Mouse (Mus musculus) lung, adult 18-20 months (tissue): ENCODE results near the gene Slc16a5.
"Not testable (repeated sequence)": the region's sequence is repeated elsewhere in the genome, so short reads cannot be mapped to it uniquely, and the experiment has no call there.

ENCODE experiments used
- DNase-seq, 2 experiments: peaks; one replicate each; pipeline ENCODE4 v3.0.0; 2022; ENCODE audit warnings: mixed read lengths in 2 of 2

Slc16a5 gene

DNA sequence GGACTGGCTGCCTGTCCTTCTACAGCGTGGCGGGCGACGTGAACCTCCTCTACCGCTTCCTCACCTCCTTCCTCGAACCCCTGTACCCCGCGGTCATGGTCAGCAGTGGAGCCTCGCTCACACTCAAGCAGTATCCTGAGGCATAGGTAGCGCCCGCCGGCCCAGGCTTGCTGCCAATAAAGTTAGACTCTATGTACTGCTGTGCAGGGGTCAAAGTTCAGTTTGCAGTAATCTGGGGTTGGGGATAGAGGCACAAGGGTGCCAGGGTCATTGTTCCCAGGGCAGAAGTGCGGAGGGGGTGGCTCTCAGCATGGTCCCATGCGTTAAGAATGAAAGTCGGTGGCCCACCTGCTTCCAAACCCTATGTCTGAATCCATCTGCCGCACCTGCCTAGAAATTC lies 14.2 kb upstream of the Slc16a5 start:
- DNase-seq = no peak

DNA sequence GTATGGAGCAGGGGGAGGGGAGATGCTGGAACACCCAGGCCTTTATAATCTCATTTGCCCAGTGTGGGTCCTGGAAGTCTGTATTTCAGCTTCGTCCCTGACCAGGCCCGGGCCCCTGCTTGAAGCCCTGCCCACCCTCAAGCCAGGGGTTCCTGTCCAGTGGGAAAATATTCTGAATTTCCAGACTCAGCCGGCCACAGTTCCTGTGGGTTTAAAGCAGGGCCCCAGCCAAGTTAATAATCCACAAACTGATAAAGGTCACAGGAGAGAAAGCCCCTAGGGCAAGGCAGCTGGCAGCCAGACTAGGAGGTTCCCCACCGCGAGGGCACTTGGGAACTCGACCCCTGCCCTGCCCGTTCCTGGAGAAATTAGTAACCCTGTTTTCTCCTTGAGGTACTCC lies 13.3 kb upstream of the Slc16a5 start:
- no peak for DNase-seq

DNA sequence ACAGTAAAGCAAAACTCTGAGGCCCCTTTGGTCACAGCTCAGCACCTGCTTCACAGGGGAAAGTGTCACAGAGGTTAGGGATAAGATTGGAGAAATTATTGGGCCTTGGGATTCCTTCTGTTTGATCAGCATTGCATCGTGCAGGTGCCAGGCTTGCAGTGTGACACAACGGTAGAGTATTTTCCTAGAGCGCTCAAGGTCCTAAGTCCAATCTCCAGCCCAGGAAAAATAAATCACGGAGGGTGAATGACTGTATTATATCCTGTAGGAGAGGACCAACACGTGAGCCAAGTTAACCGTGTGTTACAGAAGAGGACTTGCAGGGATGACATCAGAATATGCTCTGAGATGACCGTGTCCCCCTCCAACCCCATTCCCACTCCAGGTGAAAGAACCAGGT lies 12.1 kb upstream of the Slc16a5 start:
- no peak for DNase-seq

DNA sequence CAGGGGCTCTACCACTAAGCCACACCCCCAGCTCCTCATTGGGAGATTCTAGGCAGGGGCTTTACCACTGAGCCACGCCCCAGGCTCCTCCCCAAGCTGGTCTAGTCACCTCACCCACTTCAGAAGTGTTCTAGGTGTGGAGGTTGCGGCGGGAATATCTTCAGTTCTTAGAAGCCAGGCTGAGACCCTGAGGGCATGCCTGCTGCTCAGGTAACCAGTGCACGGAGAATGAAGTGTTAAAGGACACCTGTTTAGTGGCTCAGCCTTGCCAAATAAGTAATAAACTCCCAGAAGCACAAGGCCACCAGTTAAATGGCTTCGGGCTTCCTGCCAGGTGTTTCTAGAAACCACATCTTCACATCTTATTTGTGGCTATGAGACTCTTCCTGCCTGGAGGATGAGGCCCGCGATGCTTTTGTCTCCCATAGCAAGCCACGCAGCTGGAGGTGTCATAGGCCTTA lies 10.5 kb upstream of the Slc16a5 start:
- no peak for DNase-seq

DNA sequence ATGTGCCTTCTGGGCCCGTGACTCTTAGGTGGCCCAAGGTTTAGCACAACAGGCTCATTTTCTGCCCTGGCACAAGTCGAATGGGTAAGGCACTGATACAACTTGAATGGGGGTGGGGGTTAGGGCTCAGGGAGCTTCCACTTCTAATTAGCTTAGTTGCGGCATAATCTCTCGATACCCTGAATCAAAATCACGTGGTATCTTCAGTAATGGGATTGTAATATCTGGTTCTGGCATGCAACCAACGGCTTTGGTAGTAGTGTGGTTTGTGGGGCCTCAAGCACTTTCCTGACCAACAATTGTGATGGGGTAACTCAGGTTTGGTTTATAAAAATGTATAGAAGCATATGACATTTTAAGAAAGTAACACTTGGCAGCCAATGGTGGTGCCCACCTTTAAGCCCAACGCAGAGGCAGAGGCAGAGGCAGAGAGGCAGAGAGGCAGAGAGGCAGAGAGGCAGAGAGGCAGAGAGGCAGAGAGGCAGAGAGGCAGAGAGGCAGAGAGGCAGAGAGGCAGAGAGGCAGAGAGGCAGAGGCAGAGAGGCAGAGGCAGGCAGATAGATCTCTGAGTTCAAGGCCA lies 9.9 kb upstream of the Slc16a5 start:
- DNase-seq = no peak

DNA sequence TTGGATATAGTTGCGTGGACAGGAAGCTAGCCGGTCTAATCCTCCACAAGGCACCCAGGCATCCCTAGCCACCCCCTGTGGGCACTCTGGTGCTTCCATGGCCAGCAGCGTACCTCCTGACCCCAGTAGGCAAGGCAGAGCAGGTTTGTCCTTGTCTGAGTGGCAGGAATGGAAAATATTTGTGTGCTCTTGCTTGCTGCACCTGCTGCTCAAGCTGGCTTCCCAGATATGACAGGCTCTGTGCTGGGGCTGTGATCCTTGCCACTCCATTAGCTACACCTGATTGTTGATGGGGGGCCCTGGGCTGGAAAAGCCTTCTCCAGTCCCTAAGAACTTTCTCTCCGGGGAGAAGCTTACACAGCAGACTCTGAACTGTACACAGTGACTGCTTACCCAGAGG lies 9.0 kb upstream of the Slc16a5 start:
- DNase-seq = no peak

DNA sequence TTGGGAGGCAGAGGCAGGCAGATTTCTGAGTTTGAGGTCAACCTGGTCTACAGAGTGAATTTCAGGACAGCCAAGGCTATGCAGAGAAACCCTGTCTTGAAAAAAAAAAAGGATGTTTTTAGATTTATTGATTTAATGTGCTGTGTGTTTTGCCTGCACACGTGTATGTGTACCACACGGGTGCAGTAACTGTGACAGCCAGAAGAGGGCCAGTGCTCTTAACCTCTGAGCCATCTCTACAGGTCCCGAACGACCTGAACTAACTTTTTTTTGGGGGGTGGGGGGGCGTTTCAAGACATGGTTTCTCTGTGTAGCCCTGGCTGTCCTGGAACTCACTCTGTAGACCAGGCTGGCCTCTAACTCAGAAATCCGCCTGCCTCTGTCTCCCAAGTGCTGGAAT lies 7.5 kb upstream of the Slc16a5 start:
- not testable (repeated sequence) for DNase-seq

DNA sequence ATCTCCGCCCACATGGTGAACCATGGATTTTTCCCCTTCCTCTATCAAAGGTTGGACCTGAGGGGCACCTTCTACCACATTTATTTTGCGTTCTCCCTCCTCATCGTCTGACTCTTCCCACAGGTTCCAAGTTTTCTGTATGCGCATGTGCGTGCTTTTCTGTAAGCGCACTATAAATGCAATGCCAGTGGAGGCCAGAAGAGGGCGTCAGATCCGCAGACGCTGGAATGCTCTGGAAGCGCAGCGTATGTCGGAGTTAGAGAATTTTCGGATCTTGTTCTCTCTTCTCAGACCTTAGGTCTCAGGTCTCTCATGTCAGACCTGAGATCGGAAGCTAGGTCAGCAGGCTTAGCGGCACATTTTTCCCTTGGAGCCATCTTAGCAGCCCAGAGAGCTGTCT lies 6.7 kb upstream of the Slc16a5 start:
- DNase-seq = no peak

DNA sequence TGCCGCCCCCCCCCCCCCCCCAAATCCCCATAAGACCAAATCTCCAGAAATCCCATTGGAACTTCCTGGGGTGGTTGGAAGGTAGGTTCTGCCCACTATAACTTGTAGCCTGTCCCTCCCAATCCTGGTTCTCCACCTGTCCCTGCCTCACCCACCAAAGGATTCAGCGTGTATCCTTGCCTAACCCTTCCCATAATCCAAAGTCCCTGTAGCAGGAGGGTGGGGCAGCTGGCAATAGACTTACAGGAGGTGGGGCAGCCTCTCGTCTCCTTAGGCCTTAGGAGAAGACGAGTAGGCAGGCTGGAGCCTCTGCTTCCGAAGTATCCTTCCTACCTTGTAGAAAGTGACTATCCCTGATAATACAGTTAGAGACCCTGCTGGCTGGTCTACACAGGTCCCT lies 6.1 kb upstream of the Slc16a5 start:
- DNase-seq = no peak

DNA sequence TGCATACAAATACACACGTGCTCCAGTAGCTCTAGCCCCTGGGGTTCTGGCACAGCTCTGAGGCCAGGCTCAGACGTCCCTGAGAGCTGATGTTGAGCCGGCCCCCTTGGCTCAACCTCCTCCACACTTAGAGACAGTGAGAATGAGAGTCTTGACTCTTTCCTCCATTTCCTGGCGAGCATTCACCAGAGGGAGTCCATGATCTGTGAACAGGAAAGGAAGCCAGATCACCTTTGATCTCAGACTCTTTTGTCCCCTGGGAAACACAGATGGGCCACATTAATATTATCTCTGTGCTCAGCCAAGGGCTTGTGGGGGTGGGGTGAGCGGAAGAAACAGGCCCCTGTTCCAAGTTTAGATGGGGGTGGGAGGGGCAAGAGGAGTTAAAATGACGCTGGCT lies 4.9 kb upstream of the Slc16a5 start:
- DNase-seq = no peak

DNA sequence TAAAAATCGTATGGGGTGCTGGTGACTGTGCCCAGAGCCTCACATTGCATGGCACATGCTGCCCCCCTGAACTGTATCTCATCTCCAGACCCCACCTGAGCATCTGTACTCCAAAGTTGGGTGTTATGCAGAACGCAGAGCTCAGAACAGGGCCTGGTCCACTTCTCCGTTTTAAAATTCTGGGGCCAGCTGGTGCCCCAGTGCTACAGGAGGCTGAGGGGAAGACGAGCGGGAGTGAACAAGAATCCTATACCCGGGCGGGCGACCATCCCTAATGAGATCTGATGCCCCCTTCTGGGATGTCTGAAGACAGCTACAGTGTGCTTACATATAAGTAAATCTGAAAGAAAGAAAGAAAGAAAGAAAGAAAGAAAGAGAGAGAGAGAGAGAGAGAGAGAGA lies 1.3 kb upstream of the Slc16a5 start:
- no peak for DNase-seq

DNA sequence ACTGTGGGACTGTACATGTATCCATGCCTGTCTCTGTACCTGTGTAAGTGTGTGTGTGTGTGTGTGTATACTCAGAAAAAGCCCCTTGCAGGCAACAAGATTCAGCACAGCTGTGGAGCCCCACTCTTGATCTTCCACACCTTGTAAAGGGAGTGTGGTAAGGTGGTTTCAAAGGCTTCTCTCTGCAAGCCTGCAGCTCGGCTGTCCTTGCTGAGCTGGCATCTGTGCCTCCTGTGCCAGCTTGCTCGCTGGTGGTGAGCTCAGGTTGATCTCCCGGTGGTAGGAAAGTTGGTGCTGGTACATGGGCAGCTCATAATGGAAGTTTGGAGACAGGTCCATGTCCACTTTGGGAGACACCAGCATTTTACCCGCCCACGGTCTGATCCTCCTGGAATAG lies 430 bp upstream of the Slc16a5 start:
- DNase-seq = no peak

DNA sequence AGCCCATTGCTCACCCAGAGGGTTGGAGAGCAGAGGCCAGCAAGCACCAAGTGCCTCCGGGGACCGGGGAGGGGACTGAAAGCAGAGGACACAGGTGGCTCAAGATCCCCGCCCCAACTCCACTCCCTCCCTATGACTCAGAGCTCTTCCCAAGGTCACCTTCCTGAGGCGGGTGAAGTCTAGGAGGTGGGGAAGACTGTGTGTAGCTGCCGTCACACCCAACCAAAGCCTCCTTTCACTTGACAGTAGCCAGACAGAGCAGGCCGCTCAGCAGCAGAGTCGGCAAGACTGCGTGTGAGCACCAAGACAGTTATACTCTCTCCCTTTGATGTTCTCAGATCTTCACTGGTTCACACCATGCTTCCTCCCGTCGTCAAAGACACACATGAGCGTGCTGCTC lies 1.1 kb downstream of the Slc16a5 start:
- DNase-seq = no peak

DNA sequence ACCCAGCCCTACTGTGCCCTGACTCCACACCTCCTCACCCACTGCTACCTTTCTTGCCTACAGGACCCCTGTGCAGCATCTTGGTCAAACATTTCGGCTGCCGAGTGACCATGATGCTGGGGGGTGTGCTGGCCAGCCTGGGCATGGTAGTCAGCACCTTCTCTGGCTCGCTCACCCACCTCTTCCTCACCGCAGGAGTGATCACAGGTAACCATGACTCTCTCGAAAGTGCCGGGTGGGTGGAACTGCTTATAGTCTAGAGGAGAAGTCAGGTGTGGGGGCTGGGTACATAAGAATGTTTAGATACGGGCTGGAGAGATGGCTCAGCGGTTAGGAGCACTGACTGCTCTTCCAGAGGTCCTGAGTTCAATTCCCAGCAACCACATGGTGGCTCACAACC lies 2.6 kb downstream of the Slc16a5 start:
- DNase-seq = no peak

DNA sequence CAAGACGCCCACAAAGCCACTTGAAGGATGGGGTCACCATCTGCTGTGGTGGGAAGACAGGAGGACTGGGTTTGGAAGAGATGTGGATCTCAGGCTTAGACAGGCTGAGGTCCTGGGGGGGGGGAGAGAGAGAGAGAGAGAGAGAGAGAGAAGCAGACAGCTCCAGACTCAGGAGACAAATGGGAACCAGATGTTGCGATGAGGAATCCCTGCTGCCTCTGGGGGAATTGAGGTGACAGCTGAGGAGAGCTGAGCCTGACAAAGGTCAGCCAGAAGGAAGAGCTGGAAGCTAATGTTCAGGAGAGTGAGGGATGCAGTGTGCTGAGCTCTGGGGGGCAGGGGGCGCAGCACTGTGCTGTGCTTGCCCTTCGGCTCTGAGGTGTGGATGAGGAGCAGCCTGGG lies 4.9 kb downstream of the Slc16a5 start:
- DNase-seq = no peak

DNA sequence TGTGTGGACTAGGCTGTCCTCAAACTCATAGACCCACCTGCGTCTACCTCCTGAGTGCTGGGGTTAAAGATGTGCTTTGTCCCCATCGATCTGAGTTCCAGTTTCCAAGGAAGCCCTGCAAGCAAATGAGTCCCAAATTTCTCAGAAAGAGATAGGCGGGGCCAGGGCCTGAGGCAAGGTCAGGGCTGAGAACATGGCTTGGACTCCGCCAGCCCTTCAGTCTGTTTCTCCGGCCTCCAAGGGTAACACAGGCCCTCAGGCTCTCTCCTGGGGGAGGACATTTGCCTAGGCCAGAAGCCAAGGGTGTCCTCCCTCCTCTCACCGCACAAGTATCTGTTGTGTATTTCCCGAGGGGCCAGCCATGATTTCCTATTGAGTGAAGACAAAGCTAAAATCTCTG lies 9.9 kb downstream of the Slc16a5 start:
- no peak for DNase-seq

DNA sequence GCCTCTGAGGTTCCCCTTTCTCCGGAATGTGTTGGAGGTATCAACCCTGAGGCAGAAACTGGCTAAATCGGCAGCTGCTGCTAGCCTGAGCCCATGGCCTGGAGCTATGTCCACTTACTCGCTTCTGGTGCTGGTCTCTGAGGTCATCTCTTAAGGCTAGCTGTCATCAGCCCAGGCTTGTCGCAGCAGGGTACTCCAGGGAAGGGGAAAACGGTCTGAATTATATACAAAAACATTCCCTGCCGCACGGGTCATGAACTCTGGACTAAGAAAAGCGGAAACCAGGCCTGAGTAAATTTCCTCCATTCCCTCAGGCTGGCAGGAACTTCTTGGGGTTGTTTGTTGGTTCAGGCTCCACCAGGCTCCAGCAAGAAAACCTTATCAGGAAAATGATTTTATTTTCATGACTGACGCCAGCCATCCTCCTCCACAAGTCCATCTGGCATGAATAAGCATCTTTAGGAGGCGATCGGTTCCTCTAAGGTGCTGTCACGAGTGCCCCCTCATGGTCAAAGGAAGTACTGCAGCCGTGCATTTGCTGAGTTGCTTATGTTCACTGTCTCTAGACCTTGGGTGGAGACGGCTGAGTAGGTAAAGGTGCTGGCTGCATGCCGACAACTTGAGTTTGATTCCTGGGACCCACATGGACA lies 11.5 kb downstream of the Slc16a5 start:
- peak; percentile 93 to 95 for DNase-seq

DNA sequence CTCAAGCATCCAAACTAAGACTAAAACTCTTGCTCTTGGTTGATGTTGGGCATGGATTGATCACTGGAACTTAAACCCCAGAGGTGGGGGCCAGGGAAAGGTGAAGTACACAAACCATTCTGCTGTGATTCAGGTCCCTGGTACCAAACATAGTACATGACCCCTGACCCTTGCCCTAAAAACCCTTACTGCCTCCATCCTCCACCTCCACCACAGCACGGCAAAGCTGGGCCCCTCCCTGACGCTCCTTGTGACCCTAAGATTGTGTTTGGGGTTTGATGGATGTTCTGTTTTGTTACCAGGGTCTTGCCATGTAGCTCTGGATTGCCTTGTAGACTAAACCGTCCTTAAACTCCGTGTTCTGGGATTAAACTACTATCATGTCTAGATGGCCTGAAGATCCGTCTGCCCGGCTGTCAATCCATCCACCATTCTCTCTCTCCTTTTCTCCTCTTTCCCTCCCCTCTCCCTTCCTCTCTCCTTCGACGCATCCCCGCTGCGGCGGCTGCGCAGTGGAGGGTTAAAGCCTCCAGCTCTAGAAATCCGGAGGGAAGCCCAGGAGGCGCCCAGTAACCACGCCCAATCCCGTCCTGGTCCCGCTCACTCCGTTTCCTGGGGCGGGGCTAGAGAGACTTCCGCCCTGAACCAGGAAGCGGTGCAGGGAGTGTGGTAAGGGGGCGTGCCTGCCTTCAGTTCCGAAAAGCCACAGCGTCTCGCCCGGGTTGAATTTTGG lies 12.9 kb downstream of the Slc16a5 start, which contains the start of gene Armc7:
Gene Armc7 (plus strand): TSS at position 643 of the 733 bp plus-strand sequence.
- peak; percentile 96 to 97 for DNase-seq

DNA sequence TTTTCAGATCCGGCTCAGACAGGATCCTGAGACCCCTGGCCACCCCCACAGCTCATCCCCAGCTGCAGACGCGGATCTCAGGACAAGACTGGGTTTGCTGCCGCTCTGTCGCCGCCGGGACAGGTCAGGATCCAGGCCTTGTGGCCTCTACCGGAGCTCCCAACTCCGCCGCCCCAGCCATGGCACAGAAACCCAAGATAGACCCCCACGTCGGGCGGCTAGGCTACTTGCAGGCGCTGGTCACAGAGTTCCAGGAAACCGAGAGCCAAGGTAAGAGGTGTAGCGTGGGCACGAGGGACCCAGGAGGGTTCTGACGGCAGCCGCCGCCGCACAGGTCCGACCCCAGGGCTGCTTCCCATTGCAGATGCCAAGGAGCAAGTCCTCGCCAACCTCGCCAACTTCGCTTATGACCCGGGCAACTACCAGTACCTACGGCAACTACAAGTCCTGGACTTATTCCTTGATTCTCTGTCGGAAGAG lies 13.5 kb downstream of the Slc16a5 start:
- no peak for DNase-seq

DNA sequence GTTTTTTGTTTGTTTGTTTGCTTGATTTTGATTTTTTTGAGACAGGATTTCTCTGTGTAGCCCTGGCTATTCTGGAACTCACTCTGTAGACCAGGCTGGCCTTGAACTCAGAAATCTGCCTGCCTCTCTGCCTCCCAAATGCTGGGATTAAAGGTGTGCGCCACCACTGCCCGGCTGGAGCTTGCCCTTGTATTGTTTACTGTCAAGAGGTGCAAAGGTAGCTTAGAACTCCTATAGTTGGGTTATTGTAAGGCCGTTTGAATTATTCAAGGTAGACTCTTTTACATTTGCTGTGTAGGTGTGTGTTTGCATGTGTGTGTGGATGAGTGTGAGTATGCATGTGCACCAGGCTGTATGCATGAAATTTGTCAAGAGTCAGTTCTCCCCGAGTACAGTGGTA lies 14.4 kb downstream of the Slc16a5 start:
- not testable (repeated sequence) for DNase-seq

DNA sequence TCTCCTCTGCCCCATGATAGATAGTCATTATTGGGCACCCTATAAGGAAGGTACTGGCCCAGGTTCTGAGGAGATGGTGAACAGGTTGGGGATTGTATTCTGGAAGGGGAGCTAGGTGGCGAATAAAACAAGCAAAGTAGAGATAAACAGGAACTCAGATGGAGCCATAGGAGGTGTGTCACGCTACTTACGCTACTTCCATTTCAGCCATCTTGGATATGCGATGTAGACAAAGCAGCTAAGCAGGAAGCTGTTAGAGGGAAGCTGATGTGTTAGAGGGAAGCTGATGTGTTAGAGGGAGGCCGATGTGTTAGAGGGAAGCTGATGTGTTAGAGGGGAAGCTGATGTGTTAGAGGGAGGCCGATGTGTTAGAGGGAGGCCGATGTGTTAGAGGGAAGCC lies 15.1 kb downstream of the Slc16a5 start:
- not testable (repeated sequence) for DNase-seq

DNA sequence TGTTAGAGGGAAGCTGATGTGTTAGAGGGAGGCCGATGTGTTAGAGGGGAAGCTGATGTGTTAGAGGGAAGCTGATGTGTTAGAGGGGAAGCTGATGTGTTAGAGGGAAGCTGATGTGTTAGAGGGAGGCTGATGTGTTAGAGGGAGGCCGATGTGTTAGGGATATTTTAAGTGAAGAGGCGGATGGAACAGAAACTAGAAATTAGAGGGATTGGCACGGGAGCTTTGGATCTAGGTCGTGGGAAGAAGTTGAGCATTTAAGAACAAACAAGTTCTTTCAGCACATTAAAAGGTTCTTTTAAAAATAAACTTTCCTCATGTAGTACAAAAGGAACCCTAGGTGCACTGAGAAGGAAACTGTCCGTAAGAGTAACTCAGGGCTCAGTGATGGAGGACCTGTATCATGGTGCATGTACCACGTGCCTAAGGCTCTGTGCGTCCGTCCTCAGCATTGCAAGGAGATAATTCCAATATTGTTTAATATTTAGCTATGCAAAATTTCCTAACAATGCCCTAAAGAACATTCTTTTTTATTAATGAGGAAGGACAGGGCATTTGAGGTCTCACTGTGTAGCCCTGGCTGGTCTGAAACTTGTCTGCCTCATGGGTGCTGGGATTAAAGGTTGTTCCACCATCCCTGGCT lies 16.1 kb downstream of the Slc16a5 start:
- no peak for DNase-seq

DNA sequence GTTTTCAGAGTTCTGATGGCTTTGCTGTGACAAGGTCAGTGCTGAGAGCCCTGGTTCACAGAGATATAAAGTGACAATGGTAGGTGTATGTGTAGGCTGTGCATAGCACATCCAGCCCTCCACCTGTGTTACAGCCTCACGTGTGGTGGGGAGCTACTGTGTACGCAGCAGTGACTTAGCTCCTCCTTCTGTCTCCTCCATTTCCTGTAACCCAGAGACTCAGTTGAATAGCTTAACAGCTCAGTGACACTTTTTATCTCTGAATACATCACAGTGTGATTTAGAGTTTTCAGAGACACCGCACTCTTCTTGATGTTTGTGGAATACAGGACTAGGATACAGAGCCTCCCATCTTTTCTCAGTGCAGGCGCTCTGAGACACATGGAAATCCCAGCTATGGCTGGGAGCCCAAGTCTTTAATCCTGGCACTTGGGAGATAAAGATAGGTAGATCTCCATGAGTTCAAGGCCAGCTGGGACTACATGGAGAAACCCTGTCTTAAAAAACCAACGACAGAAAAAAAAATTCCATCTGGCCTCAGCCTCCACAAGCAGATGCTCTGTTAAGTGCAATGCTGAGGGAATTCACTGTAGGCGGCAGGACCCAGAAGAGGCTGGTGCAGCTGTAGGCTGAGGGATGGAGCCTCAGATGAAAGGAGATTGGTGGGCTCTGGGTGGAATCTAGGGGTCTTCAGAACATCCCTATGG lies 19.4 kb downstream of the Slc16a5 start:
- DNase-seq = no peak
